Mouse (Mus musculus): ENCODE measurements around the gene Spta1. TPM values are rescaled to one million over a fixed set of nuclear protein-coding genes. Genes with fewer than 3 reads are reported as not detected.

The Spta1 gene
- polyA plus RNA-seq, 1 experiment from 2014 or later = 0.54 TPM

GRCm38 (mm10) chr1:174269162-174269561, 96.6 kb downstream of the Spta1 start:
- no peak overlapping the region for H3K4me3 ChIP-seq
- H3K4me1 ChIP-seq = no peaks in the 10 kb centered on the region
- H3K27me3 ChIP-seq = no peaks in the 10 kb centered on the region
- no peak overlapping the region for H3K27ac ChIP-seq
- no peaks in the 10 kb centered on the region for H3K36me3 ChIP-seq
- no peak for ATAC-seq (ENCODE audit: borderline replicate concordance, extremely low read depth, low FRiP score, low TSS enrichment)
- H3K9ac ChIP-seq = no peak overlapping the region
- no peak overlapping the region for H3K4me2 ChIP-seq
- H3K9me3 ChIP-seq = no peaks in the 10 kb centered on the region
- WGBS = 47% methylated on average over 4 of the region's 4 CpGs

- Histone ChIP-seq H3K27ac (no peak overlapping the region), H3K36me3 (no peaks in the 10 kb centered on the region), H3K4me2 (no peak overlapping the region), H3K9ac (no peak overlapping the region), H3K4me3 (no peak overlapping the region), H3K27me3 (no peaks in the 10 kb centered on the region), H3K4me1 (no peaks in the 10 kb centered on the region), H3K9me3 (no peaks in the 10 kb centered on the region)
- ATAC-seq (ENCODE audit: borderline replicate concordance, extremely low read depth, low FRiP score, low TSS enrichment) = no peak
- 74% methylated on average over 3 of the region's 3 CpGs for WGBS
Observed at GRCm38 (mm10) chr1:174270643-174271042, 98.1 kb downstream of the Spta1 start.

Other genes starting within 250 kb of the Spta1 start
- 1.6 and 3.0 TPM in 2 replicates for gene Mndal, start 230.3 kb upstream of the Spta1 start, polyA plus RNA-seq (2015; fragmentation: Nextera tagmentation; extraction: Ambion mirVana)
- 1.5 and 1.7 TPM in 2 replicates for gene Ifi203, start 230.1 kb upstream of the Spta1 start, polyA plus RNA-seq (2015; fragmentation: Nextera tagmentation; extraction: Ambion mirVana)
- not detected in 2 replicates for gene Ifi202b, start 190.0 kb upstream of the Spta1 start, polyA plus RNA-seq (2015; fragmentation: Nextera tagmentation; extraction: Ambion mirVana)
- 0.24 and 0.58 TPM in 2 replicates for gene Ifi205, start 141.0 kb upstream of the Spta1 start, polyA plus RNA-seq (2015; fragmentation: Nextera tagmentation; extraction: Ambion mirVana)
- gene Olfr433, start 132.1 kb upstream of the Spta1 start, polyA plus RNA-seq (2015; fragmentation: Nextera tagmentation; extraction: Ambion mirVana) = not detected in 2 replicates
- not detected in 2 replicates for gene Olfr432, start 123.6 kb upstream of the Spta1 start, polyA plus RNA-seq (2015; fragmentation: Nextera tagmentation; extraction: Ambion mirVana)
- not detected in 2 replicates for gene Olfr430, start 106.2 kb upstream of the Spta1 start, polyA plus RNA-seq (2015; fragmentation: Nextera tagmentation; extraction: Ambion mirVana)
- gene Olfr429, start 88.4 kb upstream of the Spta1 start, polyA plus RNA-seq (2015; fragmentation: Nextera tagmentation; extraction: Ambion mirVana) = not detected in 2 replicates
- gene Olfr427, start 75.9 kb upstream of the Spta1 start, polyA plus RNA-seq (2015; fragmentation: Nextera tagmentation; extraction: Ambion mirVana) = not detected in 2 replicates
- gene Olfr231, start 51.6 kb upstream of the Spta1 start, polyA plus RNA-seq (2015; fragmentation: Nextera tagmentation; extraction: Ambion mirVana) = not detected in 2 replicates
- not detected in 2 replicates for gene Olfr424, start 41.3 kb upstream of the Spta1 start, polyA plus RNA-seq (2015; fragmentation: Nextera tagmentation; extraction: Ambion mirVana)
- not detected in 2 replicates for gene Olfr420, start 17.1 kb upstream of the Spta1 start, polyA plus RNA-seq (2015; fragmentation: Nextera tagmentation; extraction: Ambion mirVana)
- gene Olfr419, start 79.3 kb downstream of the Spta1 start, polyA plus RNA-seq (2015; fragmentation: Nextera tagmentation; extraction: Ambion mirVana) = not detected in 2 replicates
- gene Mptx1, start 157.7 kb downstream of the Spta1 start, polyA plus RNA-seq (2015; fragmentation: Nextera tagmentation; extraction: Ambion mirVana) = not detected in 2 replicates
- not detected in 2 replicates for gene Olfr417, start 192.3 kb downstream of the Spta1 start, polyA plus RNA-seq (2015; fragmentation: Nextera tagmentation; extraction: Ambion mirVana)
- gene Olfr248, start 218.3 kb downstream of the Spta1 start, polyA plus RNA-seq (2015; fragmentation: Nextera tagmentation; extraction: Ambion mirVana) = not detected in 2 replicates